Comparison of ENCODE assay signal across 9 mouse cellular contexts in genomic region chr1:191894386-191894785, GRCm38 (mm10). TPM values are rescaled to one million over a fixed set of nuclear protein-coding genes. Genes with fewer than 3 reads are reported as not detected.
DNase-seq lines count a peak whose midpoint lies in the region; ATAC-seq and TF ChIP-seq lines count a peak whose summit lies in the region.
"Had no signal": no experiment of that assay in that cellular context is flagged by ENCODE, and none has a peak within 500 bp of the region (broad histone marks: within the 10 kb centered on the region; RNA-seq: fewer than 3 reads in every experiment).

No protein-coding gene starts in this region.

- intact Hi-C loops in gastrocnemius, adult 2 months (cut with DNase I): no loop called here

- H3K4me1 ChIP-seq in intestine, embryonic 14.5 days (replicated peaks; ENCODE audit: control insufficient read depth, insufficient read depth, low read length): peaks cover 11% of the 10 kb centered on the region; the same call in 1 of the 2 replicates
- no peaks in the 10 kb centered on the region for H3K4me1 ChIP-seq in liver, postnatal 0 days (ENCODE audit: insufficient read depth)
- no peaks in the 10 kb centered on the region for H3K4me1 ChIP-seq in neural tube, embryonic 15.5 days
- peaks cover 5% of the 10 kb centered on the region for H3K4me1 ChIP-seq in kidney, adult 2 months (ENCODE audit: control insufficient read depth, insufficient read depth, low read length)
- H3K4me1 ChIP-seq: neural tube, embryonic 13.5 days had no signal

- H3K4me2 ChIP-seq in intestine, embryonic 14.5 days (ENCODE audit: low read length): no peak overlapping the region
- H3K4me2 ChIP-seq in liver, postnatal 0 days (ENCODE audit: low read depth, low read length): no peak overlapping the region
- H3K4me2 ChIP-seq in neural tube, embryonic 15.5 days: no peak overlapping the region
- H3K4me2 ChIP-seq: neural tube, embryonic 13.5 days had no signal

- H3K27ac ChIP-seq in gastrocnemius, adult 2 months: no peak overlapping the region
- no peak overlapping the region for H3K27ac ChIP-seq in intestine, embryonic 14.5 days (ENCODE audit: low read depth)
- H3K27ac ChIP-seq in liver, postnatal 0 days (ENCODE audit: low read depth): no peak overlapping the region
- no peak overlapping the region for H3K27ac ChIP-seq in neural tube, embryonic 15.5 days (replicated peaks)
- no peak overlapping the region for H3K27ac ChIP-seq in kidney, adult 2 months (ENCODE audit: insufficient read depth, low read depth, low read length)
- H3K27ac ChIP-seq: neural tube, embryonic 13.5 days had no signal

- TF ChIP-seq POLR2A in kidney, adult 2 months (IDR thresholded peaks at IDR 0.05; ENCODE audit: low read depth, low read length): no peak

- peak; percentile 56 for DNase-seq in gastrocnemius, adult 2 months
- DNase-seq in gastrocnemius, postnatal 4 days (ENCODE audit: low spot score in 2 of 2): no peak
- peak; percentile 93 for DNase-seq in brain, adult 2 months (ENCODE audit: low read depth, low spot score)
- DNase-seq in intestine, embryonic 14.5 days (ENCODE audit: low spot score): no peak
- peak; percentile 26 for DNase-seq in liver, postnatal 0 days
- peak; percentile 64 for DNase-seq in testis, postnatal 10 days (ENCODE audit: low spot score)
- DNase-seq in kidney, adult 2 months: no peak

- TF ChIP-seq EP300 in liver, postnatal 0 days (IDR thresholded peaks at IDR 0.05; ENCODE audit: low read depth): no peak

- no peak overlapping the region for H3K9ac ChIP-seq in intestine, embryonic 14.5 days (ENCODE audit: low read length)
- no peak overlapping the region for H3K9ac ChIP-seq in liver, postnatal 0 days (replicated peaks)
- no peak overlapping the region for H3K9ac ChIP-seq in neural tube, embryonic 15.5 days (replicated peaks)
- H3K9ac ChIP-seq: neural tube, embryonic 13.5 days had no signal

- 0 out of 2 replicates have a peak, but pooled peaks have one; percentile 51 for ATAC-seq in intestine, embryonic 14.5 days (replicated peaks; ENCODE audit: low FRiP score, low TSS enrichment, low read depth)
- ATAC-seq in liver, postnatal 0 days: peak; percentile 53; the same call in 1 of the 2 replicates
- no peak for ATAC-seq in neural tube, embryonic 15.5 days (ENCODE audit: low FRiP score)

- H3K4me3 ChIP-seq in gastrocnemius, adult 2 months: peak overlapping the region; percentile 40
- no peak overlapping the region for H3K4me3 ChIP-seq in intestine, embryonic 14.5 days (ENCODE audit: low read depth, low read length)
- H3K4me3 ChIP-seq in liver, postnatal 0 days (ENCODE audit: low read depth, low read length): no peak overlapping the region
- no peak overlapping the region for H3K4me3 ChIP-seq in neural tube, embryonic 15.5 days (replicated peaks)
- H3K4me3 ChIP-seq in kidney, adult 2 months (ENCODE audit: insufficient read depth, low read depth, low read length): no peak overlapping the region
- H3K4me3 ChIP-seq: neural tube, embryonic 13.5 days had no signal

- H3K27me3 ChIP-seq in intestine, embryonic 14.5 days (replicated peaks; ENCODE audit: control insufficient read depth, insufficient read depth, low read length): no peaks in the 10 kb centered on the region
- no peaks in the 10 kb centered on the region for H3K27me3 ChIP-seq in liver, postnatal 0 days (ENCODE audit: insufficient read depth, low read length)
- H3K27me3 ChIP-seq in neural tube, embryonic 15.5 days (replicated peaks): no peaks in the 10 kb centered on the region
- H3K27me3 ChIP-seq in kidney, adult 2 months (replicated peaks; ENCODE audit: control insufficient read depth, insufficient read depth, low read length): no peaks in the 10 kb centered on the region
- H3K27me3 ChIP-seq: neural tube, embryonic 13.5 days had no signal

- no peaks in the 10 kb centered on the region for H3K36me3 ChIP-seq in intestine, embryonic 14.5 days (ENCODE audit: control insufficient read depth, insufficient read depth, low read length)
- no peaks in the 10 kb centered on the region for H3K36me3 ChIP-seq in liver, postnatal 0 days (replicated peaks; ENCODE audit: insufficient read depth, low read length)
- H3K36me3 ChIP-seq in neural tube, embryonic 15.5 days: no peaks in the 10 kb centered on the region
- H3K36me3 ChIP-seq in kidney, adult 2 months (ENCODE audit: control insufficient read depth, insufficient read depth, low read length): no peaks in the 10 kb centered on the region
- H3K36me3 ChIP-seq: neural tube, embryonic 13.5 days had no signal

- no peaks in the 10 kb centered on the region for H3K9me3 ChIP-seq in intestine, embryonic 14.5 days (ENCODE audit: control insufficient read depth, low read length)
- H3K9me3 ChIP-seq in liver, postnatal 0 days (ENCODE audit: low read length): no peaks in the 10 kb centered on the region
- no peaks in the 10 kb centered on the region for H3K9me3 ChIP-seq in neural tube, embryonic 15.5 days (replicated peaks)
- H3K9me3 ChIP-seq: neural tube, embryonic 13.5 days had no signal

- WGBS in intestine, embryonic 14.5 days: 69% methylated on average over 17 of the region's 17 CpGs
- 75% methylated on average over 17 of the region's 17 CpGs for WGBS in liver, postnatal 0 days (ENCODE audit: insufficient replicate concordance)
- WGBS in neural tube, embryonic 15.5 days: 84% methylated on average over 17 of the region's 17 CpGs
- 55% methylated on average over 17 of the region's 17 CpGs for WGBS in kidney, adult 2 months

- TF ChIP-seq CTCF in gastrocnemius, adult 2 months (IDR thresholded peaks at IDR 0.05): no peak
- no peak for TF ChIP-seq CTCF in liver, postnatal 0 days (IDR thresholded peaks at IDR 0.05; ENCODE audit: low read depth)
- TF ChIP-seq CTCF in kidney, adult 2 months (conservative IDR thresholded peaks at IDR 0.05; ENCODE audit: insufficient read depth, insufficient read length, low read depth, low read length): no peak

RNA-seq across cellular contexts. Expression of gene Slc30a1, which starts 12.2 kb away (rescaled TPM):
- 1 to 10 TPM; 5.8 to 6.4 TPM for total RNA-seq in gastrocnemius, adult 2 months (2021)
- 1 to 10 TPM; 7.6 to 9.3 TPM for total RNA-seq in gastrocnemius, postnatal 4 days (2021)
- polyA plus RNA-seq in intestine, embryonic 14.5 days (2014; fragmentation: Nextera tagmentation; extraction: Ambion mirVana): 1.6 and 2.0 TPM in 2 replicates
- 4.3 and 7.0 TPM in 2 replicates for polyA plus RNA-seq in liver, postnatal 0 days (2015; fragmentation: Nextera tagmentation; extraction: Ambion mirVana)
- 3.6 and 4.1 TPM in 2 replicates for polyA plus RNA-seq in neural tube, embryonic 15.5 days (2015; fragmentation: Nextera tagmentation; extraction: Ambion mirVana)
- 18.1 and 19.9 TPM in 2 replicates for polyA plus RNA-seq in kidney, adult 2 months (2012; rRNA removed)

Comparison
In these comparisons a context has a peak if more than half of its experiments do, and no peak if none do; other contexts are left out.
1. DNase-seq: peak in gastrocnemius, adult 2 months (single experiment), brain, adult 2 months (single experiment), liver, postnatal 0 days (single experiment) and testis, postnatal 10 days (single experiment); none in gastrocnemius, postnatal 4 days (0 of 2), intestine, embryonic 14.5 days (single experiment) and kidney, adult 2 months (single experiment).